Mouse (Mus musculus) gastrocnemius, postnatal 36 days (tissue): ENCODE data around the gene Myo5c. TPM values are rescaled to one million over a fixed set of nuclear protein-coding genes. Genes with fewer than 3 reads are reported as not detected.

Experiments
- DNase-seq, 2 experiments: peaks; one replicate each; pipeline ENCODE4 v3.0.0; 2022
- intact Hi-C: fragments of 180-260 bp; cut with DNase I; formaldehyde crosslinking; loops from one replicate; pipeline ENCODE4 v1.15.1; 2025
- long read RNA-seq, 2 experiments: library from polyadenylated mRNA; stranded (forward); transcript quantifications; one replicate each; pipeline ENCODE4 v2.0.0; 2021
- total RNA-seq, 2 experiments: library from RNA; stranded (reverse); gene quantifications; 2 replicates each; pipeline ENCODE4 v1.2.3; 2021

Gene Myo5c
- total RNA-seq, result 1 to 10 TPM; 7.3 to 9.9 TPM
- long read RNA-seq, experiment 1, partial matches to known transcripts, result 0 of 2 reads
- long read RNA-seq, experiment 1, other reads (novel, unspliced or antisense), result 2 of 2 reads
- long read RNA-seq, experiment 2, partial matches to known transcripts, result 1 of 3 reads
- long read RNA-seq, experiment 2, other reads (novel, unspliced or antisense), result 2 of 3 reads

DNA sequence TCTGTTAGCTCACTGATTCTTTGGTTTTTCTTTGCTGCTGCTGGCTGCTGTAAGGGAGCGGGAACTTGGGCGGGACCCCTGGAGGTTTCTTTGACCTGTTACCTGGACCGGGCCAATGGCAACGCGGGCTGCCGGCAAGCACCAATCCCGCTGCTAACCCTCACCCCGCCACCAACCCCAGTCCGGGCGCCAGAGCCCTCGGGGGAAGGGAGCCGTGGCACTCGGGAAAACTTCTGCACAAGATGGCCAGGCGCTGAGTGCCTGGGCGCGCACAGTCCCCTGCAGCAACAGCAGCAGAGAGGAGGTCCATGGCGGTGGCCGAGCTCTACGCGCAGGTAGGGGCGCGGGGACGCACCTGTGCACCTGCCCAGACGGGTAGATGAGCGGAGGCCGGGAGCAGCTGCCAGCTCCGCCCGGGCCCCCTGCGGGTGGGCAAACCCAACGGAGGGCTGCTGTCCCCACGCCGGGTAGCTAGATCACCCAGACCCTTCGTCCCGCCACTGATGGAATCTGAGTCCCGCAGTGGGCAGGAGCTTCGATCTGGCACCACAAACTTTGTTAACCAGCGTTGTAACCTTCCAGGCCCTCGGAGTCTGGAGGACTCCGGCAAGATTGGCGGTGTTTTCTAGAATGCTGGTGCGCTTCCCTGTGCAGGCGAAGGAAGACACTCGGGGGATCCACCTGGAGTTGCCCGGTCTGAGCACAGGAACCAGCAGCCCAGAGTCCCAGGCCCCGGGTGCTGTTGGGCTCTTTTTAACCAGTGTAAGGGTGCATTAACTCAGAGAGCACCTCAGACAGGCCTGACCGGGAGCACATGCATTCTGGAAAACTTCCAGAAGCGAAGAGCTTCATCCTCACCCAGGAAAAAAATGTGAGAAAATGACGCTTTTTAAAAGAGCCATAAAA lies at the start of gene Myo5c:
Myo5c (plus strand) TSS at position 180 of the 906 bp plus-strand sequence.
- intact Hi-C loops, result no loop called here
- DNase-seq, result peak in 1 of 2 experiments; percentile 54

DNA sequence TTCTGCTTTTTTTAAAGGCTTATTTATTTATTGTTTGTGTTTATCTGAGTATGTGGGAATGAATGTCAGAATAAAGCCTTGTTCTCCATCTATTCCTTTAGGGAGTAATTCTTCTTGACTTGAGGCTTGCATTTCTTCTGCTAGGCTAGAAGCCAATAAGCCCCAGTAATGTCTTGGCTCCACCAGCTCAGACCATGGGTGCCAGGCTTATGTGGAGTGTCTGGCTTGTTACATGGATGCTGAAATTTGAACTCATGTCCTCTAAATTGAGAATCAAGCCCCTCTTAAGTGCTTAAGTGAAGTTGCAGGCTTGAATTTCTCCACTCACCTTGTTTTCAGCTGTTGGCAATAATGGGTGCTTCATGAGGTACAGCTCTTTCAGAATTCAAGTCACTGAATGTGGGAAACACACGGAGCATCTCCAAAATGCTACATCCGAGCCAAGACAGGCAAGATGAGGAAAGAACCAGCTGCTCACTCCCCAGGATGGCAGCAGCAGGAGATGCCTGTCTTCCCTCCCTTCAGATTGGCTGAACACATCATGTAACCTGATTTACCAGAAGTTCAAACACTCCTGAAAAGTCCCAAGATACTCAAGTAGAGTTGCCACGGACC lies 44.1 kb upstream of the Myo5c start:
- intact Hi-C loops, result no loop called here
- no peak for DNase-seq

DNA sequence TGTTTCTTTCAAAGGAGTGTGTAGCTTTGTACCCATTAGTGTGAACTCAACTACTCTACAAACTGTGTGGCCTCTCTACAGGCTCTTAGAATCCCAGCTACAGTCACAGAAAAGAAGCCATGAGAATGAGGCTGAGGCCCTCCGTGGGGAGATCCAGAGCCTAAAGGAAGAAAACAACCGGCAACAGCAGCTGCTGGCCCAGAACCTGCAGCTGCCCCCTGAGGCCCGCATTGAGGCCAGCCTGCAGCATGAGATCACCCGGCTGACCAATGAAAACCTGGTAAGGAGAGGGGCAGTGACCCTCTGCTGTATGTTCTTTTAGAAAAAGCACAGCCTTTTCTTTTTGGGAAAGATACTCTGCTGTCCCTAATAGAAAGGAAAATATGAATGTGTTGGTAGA lies 38.0 kb upstream of the Myo5c start:
- peak in 1 of 2 experiments; percentile 10 for DNase-seq

GRCm38 (mm10) chr9:75196335-75196734 lies 35.5 kb upstream of the Myo5c start:
- intact Hi-C loops, result no loop called here
- DNase-seq, result no peak

More for the DNA sequence above, 38.0 kb upstream of the Myo5c start:
- intact Hi-C loops, result no loop called here

- no peak for DNase-seq
- intact Hi-C loops, result no loop called here
These were observed 34.5 kb upstream of the Myo5c start for GRCm38 (mm10) chr9:75197297-75197696.

DNA sequence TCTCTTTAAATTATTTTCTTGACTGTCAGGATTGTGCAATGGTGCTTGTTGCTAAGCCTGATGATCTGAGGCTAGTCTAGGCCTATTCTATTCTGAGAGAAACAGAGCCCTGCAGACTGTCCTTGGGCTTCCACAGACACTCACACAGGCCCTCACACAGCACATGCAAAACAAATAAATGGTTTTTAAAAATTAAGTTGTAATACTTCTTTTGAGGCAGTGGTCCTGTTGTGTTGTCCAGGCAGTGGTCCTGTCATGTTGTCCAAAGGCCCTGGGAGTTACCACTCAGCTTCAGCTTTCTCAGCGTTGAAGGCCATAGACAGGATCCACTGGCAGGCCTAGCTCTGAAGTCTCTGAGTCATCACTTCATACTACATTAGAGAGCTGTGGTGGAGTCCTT lies 30.3 kb upstream of the Myo5c start:
- DNase-seq, result no peak
- intact Hi-C loops, result no loop called here

- no peak for DNase-seq
- intact Hi-C loops, result no loop called here
These were observed 29.8 kb upstream of the Myo5c start for GRCm38 (mm10) chr9:75202036-75202435.

GRCm38 (mm10) chr9:75209246-75209645 lies 22.6 kb upstream of the Myo5c start:
- DNase-seq, result no peak
- intact Hi-C loops, result no loop called here

DNA sequence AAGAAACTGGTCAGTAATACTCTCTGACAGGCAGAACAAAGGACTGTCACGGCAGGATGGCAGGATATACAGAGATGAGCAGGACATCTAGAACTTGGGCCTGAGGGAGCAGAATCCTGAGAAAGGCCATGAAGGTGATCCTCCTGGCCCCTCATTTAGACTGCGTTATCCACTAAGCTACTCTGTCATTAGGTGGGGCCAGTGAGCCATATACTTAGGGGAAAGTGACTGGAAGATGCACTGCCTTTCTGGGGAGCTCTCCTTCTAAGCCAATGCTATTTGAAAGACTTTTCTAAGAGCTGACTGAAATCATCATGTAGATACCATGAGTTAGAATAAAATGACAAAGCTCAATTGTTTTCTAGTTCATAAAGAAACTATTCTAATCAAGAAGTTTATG lies 21.6 kb upstream of the Myo5c start:
- intact Hi-C loops, result loop anchor here (5.0 kb wide), 1 partner anchor 67 kb away; no protein-coding TSS in a partner anchor

DNA sequence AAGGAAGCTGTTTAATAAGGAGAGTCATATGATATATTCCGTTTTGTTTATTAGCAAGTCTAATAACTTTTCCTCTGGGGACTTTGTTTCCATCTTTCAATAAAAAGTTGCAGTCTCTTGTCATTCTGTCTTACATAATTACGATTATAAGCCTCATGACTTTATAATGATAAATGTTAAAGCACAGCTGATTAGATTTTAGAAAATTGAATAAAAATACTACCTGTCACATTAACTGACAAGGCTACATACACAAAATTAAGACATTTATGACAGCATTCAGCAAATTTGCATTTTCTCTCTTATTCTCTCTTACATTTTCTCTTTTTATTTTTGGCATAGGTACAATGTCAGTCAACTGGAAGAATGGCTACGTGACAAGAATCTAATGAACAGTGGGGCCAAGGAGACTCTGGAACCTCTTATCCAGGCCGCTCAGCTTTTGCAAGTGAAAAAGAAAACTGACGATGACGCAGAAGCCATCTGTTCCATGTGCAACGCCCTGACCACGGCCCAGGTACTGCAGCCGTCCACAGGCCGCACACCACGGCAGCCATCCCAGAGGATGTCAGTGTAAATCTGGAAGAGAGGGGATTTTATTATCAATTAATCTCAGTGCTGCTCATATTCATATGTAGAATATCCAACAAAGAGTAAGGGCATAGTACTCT lies 16.9 kb upstream of the Myo5c start:
- DNase-seq, result no peak
- intact Hi-C loops, result loop anchor here (5.0 kb wide), 1 partner anchor 62 kb away; no protein-coding TSS in a partner anchor

More for the DNA sequence above, 21.6 kb upstream of the Myo5c start:
- no peak for DNase-seq

GRCm38 (mm10) chr9:75219942-75220341 lies 11.9 kb upstream of the Myo5c start:
- DNase-seq, result no peak
- intact Hi-C loops, result no loop called here

GRCm38 (mm10) chr9:75221420-75222287 lies 10.2 kb upstream of the Myo5c start:
- DNase-seq, result no peak
- intact Hi-C loops, result no loop called here

DNA sequence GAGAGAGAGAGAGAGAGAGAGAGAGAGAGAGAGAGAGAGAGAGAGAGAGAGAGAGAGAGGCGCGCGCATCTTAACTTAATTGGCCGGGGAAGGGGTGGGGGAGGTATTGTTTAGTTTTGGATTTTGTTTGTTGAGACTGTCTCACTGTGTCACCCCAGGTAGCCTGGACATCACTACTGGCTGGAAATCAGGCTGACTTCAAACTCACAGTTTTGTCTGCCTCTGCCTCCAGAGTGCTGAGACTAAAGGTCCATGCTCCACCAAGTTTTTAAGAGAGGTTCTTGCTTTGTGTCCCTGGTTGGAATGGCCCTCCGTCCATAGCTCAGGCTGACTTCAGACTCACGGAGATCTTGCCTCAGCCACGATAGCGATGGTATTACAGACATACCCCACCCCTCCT lies 1.0 kb downstream of the Myo5c start:
- DNase-seq, result no peak
- intact Hi-C loops, result no loop called here

- intact Hi-C loops, result no loop called here
- no peak for DNase-seq
These were observed 2.5 kb downstream of the Myo5c start for GRCm38 (mm10) chr9:75234271-75234741.

- intact Hi-C loops, result no loop called here
- no peak for DNase-seq
These were observed 3.3 kb downstream of the Myo5c start for GRCm38 (mm10) chr9:75234983-75235627.

- DNase-seq, result no peak
- intact Hi-C loops, result no loop called here
These were observed 3.9 kb downstream of the Myo5c start for GRCm38 (mm10) chr9:75235696-75236095.

- intact Hi-C loops, result no loop called here
- no peak for DNase-seq
These were observed 4.8 kb downstream of the Myo5c start for GRCm38 (mm10) chr9:75236416-75237308.

DNA sequence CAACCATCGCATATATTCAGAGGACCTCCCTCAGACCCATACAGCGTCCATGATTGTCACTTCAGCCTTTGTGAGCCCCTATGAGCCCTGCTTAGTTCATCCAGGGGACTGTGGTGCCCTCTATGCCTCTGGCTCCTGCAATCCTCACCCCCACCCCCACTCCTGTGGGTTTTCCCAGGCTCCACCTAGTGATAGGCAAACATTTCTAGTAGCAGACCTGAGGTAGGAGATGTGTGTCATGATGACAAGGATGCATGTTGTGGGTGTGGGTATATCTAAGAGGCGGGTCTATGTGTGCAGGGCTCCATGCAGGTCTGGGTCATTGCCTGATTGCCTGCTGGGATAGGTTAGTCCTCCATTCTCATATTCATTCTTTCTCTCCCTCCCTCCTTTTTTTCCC lies 6.4 kb downstream of the Myo5c start:
- DNase-seq, result no peak
- intact Hi-C loops, result no loop called here
